Mouse (Mus musculus) 3T3-L1 (cell line): ENCODE results near the gene Tmem176b.
A peak's percentile ranks its signal among the peaks of the same experiment; 100 is the strongest.
"Not testable (repeated sequence)": the region's sequence is repeated elsewhere in the genome, so short reads cannot be mapped to it uniquely, and the experiment has no call there.

Experiments used
- DNase-seq: peaks from one replicate; pipeline ENCODE4 v3.0.0-alpha.2; 2015; ENCODE audit warnings: low read depth, low spot score

Tmem176b gene

DNA sequence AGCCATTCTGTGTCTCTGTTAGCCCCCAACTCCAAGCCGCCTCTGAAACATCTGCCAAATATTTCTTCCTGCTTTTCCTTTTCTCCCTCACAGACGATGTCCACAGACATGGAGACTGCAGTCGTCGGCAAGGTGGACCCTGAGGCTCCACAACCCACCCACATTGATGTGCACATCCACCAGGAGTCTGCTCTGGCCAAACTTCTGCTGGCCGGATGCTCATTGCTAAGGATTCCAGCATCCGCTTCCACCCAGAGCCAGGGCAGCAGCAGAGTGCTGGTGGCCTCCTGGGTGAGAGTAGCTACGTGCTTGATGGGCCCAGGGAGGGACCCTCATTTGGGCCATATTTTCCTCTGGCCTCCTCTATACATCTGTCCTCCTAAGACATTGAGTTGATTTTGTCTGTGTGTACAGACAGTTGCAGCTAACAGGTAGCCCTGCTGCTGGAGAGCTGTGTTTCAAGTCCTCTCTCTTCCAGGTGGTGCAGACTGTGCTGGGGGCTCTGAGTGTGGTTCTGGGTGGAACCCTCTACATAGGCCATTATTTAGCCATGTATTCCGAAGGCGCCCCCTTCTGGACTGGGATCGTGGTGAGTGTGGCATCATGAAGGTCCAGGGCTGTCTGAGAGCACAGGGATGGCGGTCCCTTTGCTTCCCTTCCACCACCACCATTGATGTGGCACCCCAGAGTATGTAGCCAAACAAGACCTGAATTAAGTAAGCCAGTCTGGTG, 981 bp upstream of the Tmem176b start:
- peak; percentile 68 for DNase-seq

DNA sequence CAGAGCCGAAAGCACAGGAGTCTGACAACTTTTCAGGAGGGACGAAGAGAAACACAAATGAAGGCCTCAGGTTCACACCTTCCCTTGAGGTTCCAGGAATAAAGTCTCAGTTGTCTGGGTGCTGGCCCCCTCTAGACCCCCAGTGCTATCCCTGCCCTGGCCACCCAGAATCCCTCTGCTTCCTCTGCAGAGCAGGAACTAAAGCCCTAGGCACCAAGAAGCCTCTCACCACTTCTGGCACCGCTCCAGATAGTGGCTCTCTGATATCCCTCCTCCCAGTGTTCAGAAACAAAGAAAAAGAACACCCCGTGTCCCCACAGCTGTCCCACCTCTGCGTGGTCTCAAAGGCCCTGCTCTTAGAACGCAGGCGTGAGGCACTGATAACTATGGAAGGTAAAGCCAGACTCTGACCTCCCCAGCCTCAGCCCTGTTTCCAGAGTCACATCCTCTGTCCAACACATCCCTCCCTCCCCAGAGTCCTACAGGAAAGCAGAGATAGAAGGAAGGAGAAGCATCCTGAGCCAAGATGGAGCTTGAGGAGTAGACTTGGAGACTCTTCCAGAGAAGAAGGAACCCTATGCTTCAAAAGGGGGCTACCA, 826 bp downstream of the Tmem176b start, which contains the start of gene Tmem176a:
Gene Tmem176a, plus strand, starts transcription at position 549 of the 599 bp plus-strand sequence.
- DNase-seq, result peak; percentile 77

DNA sequence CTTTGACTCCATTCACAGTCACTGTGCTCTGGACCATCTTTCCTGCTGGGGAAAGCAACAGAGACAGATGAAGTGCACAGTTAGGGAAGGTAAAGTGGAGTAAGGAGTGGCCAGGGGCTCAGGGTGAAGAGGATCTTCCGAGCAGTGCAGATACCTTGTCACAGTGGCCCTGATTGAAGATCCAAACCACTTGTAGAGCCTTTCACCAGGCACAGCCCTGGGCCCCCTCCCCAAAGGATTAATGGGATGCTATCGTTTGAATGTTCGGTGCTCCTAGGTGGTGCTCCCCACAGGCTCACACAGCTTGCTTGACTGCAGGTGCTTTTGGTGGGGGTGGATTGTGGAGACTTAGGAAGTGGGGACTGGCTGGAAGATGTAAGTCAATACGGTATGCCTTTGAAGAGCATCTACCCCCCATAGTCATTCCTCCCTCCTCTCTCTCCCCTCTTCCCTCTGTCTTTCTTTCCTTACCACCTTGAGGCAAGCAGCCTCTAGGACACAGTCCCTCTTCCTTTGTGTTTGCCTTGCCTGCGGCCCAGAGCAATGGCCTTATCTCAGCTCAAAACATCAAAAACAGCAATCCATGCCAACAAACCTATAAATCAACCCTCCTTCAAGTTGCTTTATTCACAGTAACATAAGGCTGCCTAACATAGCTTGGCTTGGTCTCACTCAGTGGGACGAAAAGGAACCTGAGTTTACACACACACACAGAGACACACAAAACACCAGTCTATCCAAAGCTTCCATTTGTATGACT, 2.8 kb downstream of the Tmem176b start:
- no peak for DNase-seq

DNA sequence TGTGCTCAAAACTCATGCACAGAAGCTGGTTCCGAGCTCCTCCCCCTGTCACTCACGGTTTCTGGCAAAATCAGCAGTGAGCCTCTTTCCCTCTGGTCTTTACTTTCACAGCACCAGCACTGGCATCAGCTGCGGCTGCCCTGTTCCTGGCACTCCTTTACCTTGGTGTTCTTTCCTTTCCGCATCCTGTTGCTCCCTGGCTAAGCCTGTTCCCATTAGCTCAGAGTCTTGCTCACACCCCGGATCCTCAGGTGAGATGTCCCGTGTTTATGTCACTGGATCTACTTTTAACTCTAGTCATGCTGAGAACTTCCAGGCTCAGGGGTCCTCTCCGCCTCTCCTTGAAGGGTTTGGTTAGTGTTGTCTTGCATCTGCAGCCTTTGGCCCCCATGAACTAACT, 3.8 kb downstream of the Tmem176b start:
- no peak for DNase-seq

DNA sequence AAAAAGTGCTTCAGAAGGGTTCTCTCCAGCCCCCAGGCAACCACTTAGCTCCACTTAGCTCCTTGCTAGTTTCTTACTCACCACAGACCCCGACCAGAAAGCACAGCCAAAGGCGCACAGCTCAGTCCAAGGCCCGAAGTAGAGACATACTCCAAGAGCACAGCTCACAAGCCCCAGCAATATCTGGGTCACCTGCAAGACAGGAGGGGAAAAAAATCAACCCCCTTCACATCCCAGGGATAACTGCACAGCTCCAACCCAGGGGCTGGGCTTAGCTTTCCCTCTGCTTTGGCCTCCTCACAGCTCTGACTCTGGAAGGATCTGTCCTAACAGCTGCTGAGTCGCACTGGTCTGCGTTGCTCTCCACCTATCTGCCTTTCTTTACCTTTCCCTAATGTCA, 5.2 kb downstream of the Tmem176b start:
- DNase-seq, result no peak

DNA sequence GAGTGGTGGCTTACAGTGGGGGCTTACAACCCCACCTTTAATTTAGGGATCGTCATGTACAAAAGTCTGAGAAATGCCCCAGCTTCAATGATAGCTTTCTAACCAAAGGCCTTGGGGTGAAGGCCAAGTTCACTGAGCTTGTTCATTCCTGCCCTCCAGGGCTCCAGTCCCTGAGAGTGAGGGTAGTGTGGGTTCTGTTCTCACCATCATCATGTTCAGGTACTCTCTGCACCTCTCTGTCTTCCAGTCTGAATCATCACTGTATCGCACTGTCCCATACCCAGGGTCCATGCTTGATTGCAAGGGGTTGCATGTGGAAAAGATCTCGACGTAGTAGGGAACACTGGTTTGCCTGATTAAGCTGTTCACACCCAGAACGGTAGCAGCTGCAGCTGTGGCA, 6.1 kb downstream of the Tmem176b start:
- no peak for DNase-seq

DNA sequence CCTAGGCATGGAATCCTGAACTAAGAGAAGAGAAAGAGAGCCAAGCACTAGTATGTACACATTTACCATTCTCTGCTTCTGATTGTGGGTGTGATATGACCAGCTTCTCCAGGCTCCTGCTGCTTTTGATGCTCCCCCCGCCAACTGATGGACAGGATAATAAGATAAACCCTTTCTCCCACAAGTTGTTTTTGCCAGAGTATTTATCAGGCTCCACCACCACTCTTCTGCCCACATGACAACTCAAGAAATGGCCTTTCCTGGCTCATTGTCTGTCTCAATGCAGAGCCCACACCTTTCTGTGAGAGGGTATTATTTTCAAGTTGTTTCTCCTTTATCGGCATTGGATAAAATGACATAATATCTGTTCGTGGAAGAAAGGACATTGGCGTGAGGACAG, 7.8 kb downstream of the Tmem176b start:
- DNase-seq, result no peak

DNA sequence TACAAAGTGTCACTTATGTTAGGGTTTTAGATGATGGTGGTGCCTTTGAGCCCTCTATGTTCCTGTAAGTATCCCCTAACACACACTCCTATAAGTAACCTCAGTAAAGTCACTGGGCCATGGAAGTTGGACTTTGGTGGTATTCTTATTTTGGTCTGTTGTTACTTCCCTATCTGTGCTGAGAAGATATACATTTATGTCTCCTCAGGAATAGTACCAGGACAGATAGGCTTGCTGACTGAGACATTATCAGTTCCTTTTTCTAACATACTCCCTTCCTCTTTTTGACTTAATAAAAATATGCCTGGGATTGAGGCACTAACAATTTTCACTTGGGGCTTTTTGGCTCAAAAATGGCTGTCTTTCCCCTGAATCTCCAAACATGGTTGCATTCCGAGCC, 8.9 kb downstream of the Tmem176b start:
- no peak for DNase-seq

DNA sequence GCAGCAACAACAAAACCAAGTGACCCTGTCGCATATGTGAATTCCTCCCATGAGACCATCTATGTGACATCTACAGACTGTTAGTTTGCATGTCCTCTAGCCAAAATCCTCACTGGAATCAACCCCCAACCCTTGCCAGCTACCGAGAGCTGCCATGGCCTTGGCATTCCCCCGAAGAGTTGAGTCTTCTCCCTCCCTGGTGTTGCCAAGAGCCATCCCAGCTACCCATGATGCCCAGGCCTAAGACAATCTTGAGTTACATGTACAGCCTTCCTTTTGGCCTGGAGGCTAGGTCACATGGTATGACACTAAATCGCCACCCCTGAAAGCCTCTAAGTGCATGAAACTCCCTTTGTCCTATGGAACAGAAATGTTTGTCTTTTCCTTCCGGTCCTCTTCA, 10.2 kb downstream of the Tmem176b start:
- no peak for DNase-seq

DNA sequence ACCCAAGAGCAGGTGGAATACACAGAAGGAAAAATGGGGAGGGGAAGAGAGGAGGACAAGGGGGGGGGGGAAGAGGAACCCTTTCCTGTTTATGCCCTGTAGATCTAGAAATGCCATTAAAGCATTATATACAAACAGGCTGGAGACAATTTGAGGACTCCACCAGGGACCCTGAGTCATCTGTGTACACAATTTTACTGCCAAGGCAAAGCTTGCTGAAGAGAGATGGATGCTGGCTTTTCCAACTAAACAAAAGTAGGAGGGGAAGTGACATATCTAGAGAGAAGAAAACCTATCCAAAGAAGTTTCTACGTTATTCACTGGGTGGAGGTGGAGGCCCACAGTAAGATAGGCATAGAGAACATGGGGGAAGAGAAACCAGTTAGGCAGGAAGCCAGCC, 11.1 kb downstream of the Tmem176b start:
- DNase-seq, result peak; percentile 70

DNA sequence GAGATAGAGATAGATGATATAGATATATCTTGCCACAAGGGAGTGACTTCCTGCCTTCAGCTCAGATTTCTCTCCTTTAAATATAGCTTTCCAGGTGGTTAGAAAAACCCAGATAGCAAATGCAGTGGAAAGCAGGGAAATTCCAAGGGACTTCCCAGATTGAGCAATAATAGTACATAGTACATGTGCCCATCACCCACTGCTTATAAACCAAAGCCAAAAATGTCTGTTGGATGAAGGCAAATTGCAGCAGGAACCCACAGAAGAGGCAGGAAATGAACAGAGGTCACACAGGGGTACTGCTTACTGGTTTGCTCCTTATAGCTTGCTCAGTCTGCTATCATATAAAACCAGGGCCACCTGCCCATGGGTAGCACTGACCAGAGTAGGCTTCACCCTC, 11.6 kb downstream of the Tmem176b start:
- peak; percentile 94 for DNase-seq

DNA sequence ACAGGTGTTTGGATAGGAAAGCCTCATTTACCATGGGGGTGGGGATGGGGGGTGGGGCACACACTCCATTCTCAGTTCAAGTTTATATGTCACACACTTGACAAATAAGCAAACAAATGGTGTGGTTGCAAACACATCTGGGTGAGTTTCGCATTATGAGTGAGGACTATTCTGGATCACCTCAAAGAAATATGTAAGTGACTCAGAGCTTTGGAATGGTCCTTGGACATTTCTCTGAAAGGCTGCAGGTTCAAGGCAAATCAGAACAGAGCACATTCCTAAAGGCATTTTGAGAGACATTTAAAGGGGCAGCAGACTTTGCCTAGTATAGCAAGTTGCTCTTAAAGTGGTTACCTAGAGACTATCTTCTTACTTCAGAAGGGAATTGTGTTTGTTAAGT, 12.3 kb downstream of the Tmem176b start:
- DNase-seq, result peak; percentile 96

DNA sequence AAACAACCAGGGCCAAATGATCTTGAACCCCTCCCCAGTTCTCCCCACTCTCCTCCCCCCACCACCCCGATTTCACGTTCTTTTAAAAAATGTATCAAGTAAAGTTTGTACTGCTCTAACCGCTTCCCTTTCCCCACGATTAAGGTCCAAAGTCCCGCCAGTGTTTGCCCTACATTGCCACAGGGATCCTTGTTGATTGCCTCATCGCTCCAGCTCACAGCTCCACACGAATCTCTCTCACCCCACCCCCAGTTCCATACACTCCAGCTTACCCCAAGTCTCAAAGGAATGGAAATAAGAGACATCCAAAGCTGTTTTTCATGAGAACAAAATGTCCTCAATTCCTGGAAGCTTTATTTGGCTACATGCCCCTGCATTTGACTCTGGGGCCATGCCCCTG, 16.3 kb downstream of the Tmem176b start:
- DNase-seq, result peak; percentile 22

DNA sequence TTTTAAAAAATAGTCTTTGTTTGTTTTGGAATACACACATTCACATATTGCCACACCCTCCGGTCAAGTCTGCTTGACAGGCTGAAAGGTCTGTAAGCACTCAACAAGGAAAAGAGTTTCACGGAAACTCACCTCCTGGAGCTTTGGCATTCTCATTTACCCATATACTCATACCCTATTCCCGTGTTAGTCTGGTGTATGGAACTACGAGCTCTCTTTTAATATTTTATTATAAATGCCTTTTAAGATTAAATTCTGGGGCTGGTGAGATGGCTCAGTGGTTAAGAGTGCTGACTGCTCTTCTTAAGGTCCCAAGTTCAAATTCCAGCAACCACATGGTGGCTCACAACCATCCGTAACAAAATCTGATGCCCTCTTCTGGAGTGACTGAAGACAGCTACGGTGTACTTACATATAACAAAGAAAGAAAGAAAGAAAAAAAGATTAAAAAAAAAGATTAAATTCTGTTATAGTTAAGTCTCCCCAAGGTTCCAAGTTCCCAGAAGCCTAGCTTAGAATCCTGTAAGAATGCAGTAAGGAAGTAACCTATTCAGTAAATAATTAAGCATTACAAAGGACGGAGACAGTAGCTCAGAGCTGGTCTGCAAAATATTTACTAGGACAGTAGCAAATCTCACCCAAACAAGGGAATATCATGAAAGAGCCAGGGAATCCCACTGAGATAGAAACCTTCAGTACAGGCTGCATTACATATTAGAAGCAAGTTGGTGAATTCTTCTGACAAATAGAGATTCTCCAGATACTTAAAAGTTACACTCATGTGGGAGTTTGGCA, 19.1 kb downstream of the Tmem176b start:
- DNase-seq, result not testable (repeated sequence)

DNA sequence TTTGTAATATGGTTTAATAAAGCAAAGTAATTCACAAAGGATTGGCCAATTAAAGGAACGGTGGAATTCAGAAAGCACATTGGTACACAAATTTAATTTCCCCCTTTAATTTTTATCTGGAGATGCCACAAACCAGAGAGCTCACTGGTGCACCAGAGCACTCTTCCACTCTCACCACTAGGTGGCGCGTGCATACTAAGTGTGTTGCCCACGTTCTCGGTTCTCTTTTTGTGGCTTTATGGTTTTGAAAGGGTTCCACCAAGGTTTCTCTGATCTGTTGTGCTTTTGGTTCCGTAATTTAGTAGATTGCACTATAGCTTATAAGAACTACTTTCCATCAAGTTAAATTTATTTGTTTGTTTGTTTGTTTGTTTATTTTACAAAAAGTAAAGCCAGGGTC, 23.5 kb downstream of the Tmem176b start:
- DNase-seq, result peak; percentile 94

DNA sequence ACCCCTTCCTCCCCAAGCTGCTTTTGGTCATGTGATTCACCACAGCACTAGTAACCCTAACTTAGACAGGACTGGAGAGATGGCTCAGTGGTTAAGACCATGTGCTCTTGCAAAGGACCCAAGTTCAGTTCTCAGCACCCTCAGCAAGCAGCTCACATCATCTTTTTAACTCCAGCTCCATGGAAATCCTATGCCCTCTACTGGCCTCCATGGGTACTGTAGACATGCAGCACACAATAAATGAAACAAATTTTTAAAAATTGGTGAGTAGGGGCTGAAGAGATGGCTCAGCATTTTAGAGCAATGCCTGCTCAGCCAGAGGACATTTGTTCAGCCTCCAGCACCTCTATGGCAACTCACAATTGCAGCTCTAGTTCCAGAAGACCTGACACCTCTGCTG, 26.3 kb downstream of the Tmem176b start:
- peak; percentile 28 for DNase-seq

DNA sequence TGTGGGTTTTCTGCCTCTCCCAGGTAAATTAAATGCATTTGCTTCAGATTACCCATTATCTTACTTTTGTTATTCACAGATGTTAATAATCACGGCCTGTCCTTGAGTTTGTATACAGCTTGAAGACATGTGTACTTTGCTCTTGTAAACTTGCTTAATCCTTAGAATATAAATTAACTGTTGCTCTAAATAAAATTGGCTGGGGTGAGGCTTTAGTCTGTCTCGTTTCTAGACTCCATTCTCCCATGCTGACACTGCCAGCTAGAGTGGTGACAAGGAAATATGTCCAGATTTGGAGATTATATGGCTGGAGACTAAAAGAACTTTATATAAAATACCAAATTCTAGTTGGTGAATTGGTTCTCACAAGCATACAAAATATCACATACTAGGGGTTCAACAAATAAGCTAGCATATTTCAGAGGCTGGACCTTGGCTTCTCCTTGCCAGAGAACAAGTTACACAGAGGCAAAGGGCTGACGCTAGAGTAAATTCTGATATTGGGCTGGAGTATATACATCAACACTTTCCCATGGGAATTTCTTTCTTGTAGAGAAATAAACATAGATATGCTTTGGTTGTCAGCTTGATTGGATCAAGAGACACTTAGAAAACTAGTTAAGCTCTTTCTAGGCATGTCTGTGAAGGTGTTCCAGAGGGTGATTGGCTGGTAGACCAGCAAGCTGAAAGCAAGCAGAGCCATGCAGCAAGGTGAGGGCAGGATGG, 31.6 kb downstream of the Tmem176b start:
- no peak for DNase-seq

DNA sequence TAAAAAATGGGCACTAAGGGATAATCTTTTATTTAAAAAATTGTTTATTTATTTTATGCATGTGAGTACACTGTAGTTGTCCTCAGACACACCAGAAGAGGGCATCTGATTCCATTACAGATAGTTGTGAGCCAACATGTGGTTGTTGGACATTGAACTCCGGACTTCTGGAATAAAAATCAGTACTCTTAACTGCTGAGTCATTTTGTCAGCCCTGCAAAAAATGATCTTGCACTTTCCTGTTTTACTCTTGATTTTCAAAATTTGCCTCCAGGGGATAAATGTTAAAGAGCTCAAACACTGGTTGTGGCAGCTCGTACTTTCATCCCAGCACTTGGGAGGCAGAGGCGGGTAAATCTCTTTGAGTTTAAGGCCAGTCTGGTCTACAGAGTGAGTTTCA, 34.5 kb downstream of the Tmem176b start:
- DNase-seq, result no peak

DNA sequence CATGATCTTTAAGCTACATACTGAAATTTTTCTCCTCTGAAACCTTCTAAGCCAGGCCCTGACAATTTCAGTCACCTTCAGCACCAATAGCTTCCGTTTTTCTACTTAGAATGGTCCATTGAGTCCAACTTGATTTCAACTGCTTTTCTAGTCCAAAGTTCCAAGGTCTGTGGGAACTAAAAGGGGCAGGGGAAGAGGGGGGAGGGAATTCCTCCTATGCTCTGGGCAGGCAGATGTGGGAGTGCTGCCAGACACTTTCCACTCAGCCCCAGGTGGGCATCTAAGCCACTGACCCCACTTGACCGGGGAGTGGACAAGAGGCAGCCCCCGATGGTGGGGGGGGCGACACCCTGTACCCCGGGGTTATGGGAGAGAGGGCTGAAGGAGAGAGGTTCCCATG, 37.0 kb downstream of the Tmem176b start:
- no peak for DNase-seq

DNA sequence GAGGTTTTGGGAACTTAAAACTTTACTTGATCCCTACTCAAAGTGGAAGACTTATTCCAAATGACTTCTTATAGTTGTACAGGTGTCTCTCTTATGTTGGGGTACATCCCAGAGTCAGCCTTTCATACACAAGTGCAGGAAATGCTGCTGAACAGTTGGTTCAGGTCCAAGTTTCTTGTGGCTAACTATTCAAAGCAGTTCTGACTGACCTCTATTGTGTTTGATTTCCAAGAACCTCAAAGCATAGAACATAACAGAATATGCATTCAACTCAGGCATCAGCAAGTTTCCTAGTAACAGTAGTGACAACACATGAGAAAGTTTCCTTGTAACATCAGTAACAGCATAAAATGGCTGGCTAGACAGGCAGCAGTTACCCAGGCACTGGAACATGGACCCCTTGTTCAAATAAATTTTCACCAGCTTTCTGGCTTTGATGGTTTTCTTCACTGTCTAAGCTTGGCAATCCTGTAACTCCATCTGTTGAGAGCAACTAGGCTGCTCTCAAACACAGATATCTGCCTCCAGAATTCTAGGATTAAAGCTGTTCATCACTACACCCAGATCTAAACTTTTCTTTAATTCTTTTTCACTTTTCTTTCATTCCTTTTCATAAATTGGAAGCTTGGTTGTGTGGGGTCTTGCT, 37.8 kb downstream of the Tmem176b start:
- DNase-seq, result no peak

DNA sequence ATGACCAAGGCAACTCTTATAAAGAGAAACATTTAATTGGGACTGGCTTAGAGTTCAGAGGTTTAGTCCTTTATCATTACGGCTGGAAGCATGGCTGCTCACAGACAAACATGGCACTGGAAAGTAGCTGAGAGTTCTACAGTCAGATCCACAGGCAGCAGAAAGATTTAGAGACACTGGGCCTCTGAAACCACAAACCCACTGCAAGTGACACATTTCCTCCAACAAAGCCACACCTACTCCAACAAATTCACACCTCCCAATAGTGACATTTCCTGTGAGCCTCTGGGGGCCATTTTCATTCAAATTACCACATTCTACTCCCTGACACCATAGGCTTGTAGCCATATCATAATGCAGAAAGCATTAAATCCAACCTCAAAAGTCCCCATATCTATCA, 39.4 kb downstream of the Tmem176b start:
- DNase-seq, result no peak
